Mouse (Mus musculus): ENCODE measurements around the gene Thsd4.

The Thsd4 gene

GRCm38 (mm10) chr9:60521806-60522264 lies at the start of gene Thsd4:
Gene Thsd4 (minus strand): TSS chr9:60522046.
- DNase-seq (ENCODE audit: extremely low spot score, low read depth, low spot score): no peak

DNA sequence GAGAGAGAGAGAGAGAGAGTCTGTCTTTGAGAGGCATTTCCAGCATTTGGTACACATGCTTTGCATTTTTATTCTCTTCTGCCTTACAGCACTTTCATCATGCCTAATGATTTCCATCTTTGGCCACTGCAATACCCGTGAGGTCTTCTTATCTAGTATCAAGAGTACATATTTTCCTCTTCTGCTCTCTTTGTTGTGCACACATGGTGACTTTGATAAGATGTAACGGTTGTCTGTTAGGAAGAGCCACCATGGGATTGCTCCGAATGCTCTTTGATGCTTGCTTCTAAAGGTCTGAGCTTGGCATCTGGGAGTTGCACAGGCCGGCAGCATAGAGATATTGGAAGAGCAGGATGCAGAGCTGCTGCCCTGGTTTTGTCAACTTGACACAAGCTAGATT lies 49.2 kb upstream of the Thsd4 start:
- no peak for DNase-seq (ENCODE audit: extremely low spot score, low read depth, low spot score)

DNA sequence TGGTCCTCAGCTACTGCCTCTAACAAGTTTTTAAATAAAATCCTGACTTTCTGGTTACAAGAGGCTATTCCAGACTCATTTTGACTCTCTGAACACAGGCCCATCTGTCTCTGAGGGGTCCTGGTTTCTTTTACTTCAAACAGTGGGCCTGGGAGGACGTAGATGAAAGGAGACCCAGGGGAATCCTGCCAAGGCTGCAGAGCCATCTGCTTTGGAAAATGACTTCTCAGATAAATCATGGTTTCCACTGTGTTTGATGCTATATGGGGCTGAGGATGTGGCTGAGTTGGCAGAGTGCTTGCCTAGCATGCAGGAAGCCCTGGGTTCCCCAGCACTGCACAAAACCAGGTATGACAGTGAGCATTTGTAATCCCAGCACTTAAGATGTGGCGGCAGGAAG lies 47.5 kb upstream of the Thsd4 start:
- DNase-seq (ENCODE audit: extremely low spot score, low read depth, low spot score): no peak

DNA sequence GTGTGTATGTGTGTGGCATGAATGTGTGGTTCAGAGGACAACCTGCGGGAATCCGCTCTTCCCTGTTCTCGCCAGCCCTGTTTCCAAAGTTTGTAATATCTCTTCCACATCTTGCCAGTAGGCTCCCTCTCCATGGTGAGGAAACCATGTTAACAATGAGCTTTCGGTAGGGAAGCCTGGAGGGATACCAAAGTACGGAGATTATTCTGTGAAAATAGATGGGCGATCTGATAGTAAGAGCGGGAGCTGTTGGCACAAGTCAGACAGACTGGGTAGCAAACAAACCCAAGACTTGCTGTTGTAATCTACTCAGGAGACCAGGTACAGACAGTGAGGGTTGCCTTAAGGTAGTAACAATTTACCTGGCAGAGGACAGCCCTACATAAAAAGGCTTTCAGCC lies 42.0 kb upstream of the Thsd4 start:
- no peak for DNase-seq (ENCODE audit: extremely low spot score, low read depth, low spot score)

DNA sequence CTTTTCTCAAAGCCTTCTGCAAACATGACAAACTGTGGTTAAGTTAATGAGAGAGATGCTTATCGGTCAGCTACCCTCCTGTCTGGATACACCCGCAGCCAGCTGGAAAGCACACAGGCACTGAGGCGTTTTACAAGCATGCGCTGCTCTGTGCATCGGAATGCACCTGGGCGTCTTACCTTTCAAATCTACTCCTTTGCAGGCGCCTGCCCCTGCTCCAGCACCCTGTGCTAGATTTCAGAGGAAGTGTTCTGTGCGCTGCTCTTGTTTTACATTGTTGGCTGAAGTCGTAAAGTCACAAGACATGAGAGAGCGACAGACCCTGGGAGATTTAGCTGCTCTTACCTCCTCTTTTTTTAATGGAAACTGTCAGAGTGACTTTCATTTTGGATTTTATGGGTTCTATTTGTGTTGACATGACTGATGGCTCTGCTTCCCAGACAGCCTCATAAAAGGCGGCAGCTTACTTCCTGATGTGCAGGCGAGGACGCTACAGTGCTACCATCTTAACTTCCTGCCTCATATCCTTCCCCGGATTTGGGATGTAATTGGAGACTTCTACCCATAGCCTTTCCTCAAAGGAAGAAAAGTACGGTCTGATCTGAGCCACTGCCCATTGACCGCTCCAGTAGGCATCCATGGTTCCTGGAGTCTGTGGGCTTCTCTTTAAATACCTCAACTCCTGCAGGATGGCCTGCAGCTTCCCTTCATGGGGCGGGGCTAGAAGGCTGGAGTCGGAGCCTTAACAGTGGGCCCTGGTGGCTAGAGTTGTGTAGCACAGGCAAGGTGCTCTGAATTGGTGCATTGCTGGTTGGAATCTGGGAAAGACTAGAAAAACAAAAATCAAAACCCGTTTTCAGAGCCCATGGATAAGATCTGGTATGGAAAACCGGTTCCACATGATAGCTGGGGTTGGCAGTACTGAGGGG lies 40.9 kb upstream of the Thsd4 start:
- peak; percentile 85 for DNase-seq (ENCODE audit: extremely low spot score, low read depth, low spot score)

DNA sequence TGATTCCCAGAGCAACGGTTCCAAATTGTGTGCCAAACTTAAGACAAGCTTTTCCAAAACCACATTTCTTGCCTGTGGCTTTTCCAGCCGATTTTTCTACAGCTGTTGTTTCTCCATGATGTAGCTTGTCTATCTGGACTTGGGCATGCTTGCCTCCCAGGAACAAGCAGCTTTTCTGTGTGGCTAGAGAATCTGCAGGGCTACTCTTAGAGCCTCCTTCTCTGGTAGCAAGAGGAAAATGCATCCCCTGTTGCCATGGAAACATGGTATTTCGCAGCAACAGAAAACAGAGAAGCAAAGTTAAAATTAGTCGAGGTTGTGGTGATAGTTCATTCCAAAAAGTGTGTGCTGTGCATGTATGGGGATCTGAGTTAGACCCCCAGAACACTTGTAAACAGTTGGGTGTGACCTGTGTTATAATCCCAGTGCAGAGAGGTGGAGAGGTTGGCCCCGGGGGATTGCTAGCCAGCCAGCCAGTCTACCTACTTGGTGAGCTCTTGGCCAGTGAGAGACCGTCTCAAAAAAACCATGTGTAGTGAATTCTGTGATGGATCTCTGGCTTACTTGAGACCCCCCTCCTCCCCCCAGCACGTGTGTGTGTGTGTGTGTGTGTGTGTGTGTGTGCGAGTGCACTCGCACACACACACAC lies 39.9 kb upstream of the Thsd4 start:
- DNase-seq (ENCODE audit: extremely low spot score, low read depth, low spot score): no peak

GRCm38 (mm10) chr9:60558507-60558906 lies 36.7 kb upstream of the Thsd4 start:
- DNase-seq (ENCODE audit: extremely low spot score, low read depth, low spot score): no peak

GRCm38 (mm10) chr9:60551238-60551637 lies 29.4 kb upstream of the Thsd4 start:
- DNase-seq (ENCODE audit: extremely low spot score, low read depth, low spot score): no peak

- DNase-seq (ENCODE audit: extremely low spot score, low read depth, low spot score): no peak
Measured at GRCm38 (mm10) chr9:60548182-60548581, 26.3 kb upstream of the Thsd4 start.

DNA sequence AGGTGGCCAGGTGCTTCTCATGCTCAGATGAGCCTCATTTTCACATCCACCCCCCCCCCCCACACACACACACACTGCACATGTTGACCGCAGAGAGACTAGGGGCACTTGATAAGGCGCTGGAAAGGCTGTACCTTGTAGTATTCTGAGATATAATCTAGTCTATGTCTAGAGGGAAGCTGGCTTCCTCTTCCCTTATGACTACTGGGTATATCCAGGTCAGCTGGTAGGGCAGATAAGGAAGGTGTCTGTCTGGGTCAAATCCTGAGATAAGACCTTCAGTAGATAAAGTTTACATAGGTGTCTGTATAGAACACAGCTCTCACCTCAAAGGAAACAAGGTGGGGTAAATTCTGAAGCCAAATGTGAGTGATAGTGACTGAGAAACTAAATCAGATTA lies 24.3 kb upstream of the Thsd4 start:
- no peak for DNase-seq (ENCODE audit: extremely low spot score, low read depth, low spot score)

DNA sequence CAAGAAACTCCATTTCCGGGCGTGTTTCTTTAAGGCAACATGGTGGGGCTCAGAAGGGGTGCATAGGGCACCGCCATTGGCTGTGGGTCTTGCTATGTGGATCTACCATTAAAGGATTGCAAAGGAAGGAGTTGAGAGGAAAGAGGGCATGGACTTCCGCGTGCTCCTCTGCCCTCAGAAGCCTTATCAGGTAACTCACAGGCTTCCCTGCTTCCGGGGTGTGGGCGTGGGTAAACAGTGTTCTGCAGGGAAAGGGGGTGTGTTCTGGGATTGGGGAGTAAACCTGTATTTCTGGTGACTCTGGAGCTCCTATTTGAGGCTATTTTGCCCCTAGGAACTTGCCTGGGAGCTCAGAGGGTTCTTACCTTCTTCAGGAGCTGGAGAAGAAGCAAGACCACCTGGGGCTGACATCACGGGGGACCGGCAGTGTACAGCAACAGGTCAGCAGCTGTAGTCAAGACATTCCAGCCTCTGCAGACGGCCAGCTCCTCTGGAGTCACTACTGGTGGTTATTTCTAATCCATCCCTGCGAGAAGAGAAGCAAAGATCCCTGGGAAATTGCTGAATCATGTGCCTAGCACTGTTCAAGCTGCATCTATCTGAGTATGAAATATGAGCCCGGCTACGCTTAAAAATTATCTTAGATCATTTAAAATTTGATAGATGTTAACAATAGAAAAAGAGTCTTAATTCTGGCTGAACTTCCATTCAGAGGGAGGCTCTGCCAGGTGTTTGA lies 23.7 kb upstream of the Thsd4 start:
- DNase-seq (ENCODE audit: extremely low spot score, low read depth, low spot score): no peak

DNA sequence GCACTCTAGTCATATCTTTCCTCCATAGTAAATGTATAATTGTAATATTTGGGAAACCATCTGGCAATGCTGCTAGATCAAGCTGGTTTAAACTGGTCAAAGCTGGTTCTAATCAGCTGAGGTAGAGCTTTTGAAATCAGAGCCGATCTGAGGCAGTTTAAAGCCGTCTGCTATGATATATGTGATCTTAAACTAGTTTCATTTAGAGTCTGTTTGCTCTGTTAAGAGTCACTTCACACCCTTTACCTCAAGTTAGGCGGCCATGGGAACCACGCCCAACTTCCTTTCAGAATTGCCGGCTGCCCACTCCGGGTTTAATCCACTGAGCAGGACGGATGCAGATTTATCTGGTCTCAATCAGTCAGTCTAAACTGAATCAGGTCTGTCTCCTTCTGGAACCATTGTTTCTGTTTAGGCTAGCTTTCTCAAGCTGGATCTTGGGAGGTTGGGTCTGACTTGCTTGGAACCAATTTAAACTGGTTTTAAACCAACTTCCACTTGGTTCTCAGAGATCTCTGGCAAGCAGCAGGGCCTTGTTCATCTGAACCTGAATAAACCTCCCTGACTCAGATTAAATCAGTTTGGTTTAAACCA lies 21.7 kb upstream of the Thsd4 start:
- DNase-seq (ENCODE audit: extremely low spot score, low read depth, low spot score): no peak

GRCm38 (mm10) chr9:60530310-60530709 lies 8.5 kb upstream of the Thsd4 start:
- no peak for DNase-seq (ENCODE audit: extremely low spot score, low read depth, low spot score)

DNA sequence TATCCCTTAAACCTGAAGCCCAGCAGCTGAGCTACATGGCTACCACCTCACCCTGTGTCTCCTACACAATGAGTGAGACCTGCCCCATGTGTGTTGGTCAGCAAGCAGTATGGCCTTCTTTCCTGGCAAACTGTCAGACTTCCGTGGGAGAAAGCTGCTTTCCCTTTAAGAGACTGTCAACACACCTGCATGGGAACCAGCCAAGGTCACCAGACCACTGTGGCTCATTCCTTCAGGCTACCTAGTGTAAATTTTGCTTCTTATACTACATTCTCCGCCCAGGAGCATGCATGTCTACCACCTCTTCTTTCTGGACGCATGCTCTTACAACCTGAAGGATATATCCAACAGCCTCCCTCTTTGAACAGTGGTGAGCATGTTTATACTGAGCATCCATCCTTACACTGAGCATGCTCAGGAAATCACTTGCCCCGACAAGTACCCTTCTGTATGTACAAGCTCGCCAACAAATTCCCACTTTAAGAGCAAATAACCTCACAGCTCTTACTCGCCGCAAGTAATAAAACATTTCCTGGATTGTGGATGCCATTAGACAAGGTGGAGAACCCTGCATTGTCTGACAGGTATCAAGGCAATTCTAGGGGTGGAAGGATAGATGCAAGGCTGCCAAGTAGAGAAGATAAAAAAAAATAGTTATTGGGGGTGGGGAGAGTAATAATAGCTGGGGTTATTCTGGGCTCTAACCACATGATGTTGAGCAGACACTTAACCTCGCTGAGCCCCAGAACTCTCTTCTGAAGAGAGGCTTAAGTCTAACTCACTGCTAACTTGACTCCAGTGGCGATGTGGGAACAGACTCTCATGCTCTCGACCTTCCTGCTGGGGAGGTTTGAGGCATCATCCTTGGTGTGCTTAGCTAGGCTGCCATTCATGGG lies 7.8 kb upstream of the Thsd4 start:
- DNase-seq (ENCODE audit: extremely low spot score, low read depth, low spot score): no peak

- no peak for DNase-seq (ENCODE audit: extremely low spot score, low read depth, low spot score)
Measured at GRCm38 (mm10) chr9:60528269-60528668, 6.4 kb upstream of the Thsd4 start.

- DNase-seq (ENCODE audit: extremely low spot score, low read depth, low spot score): no peak
Measured at GRCm38 (mm10) chr9:60527836-60528235, 6.0 kb upstream of the Thsd4 start.

GRCm38 (mm10) chr9:60527051-60527450 lies 5.2 kb upstream of the Thsd4 start:
- no peak for DNase-seq (ENCODE audit: extremely low spot score, low read depth, low spot score)

DNA sequence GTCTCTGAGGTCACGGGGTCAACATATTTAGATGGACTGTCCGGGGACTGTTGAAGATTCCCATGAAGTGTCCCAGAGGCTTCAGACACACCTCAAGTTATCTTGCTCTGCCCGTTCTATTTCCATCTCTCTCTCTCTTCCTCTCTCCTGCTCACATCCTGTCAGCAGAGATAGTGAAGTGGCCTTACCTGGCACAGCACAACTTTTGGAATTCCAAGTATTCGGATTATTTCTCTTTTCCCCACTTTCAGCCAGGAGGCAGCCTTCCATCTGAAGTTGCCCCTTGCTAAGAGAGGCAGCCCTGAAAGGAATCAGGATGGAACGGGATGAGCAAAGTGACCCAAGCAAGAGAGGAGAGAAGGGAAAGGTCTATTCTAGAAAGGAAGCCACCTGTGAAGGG lies 4.3 kb upstream of the Thsd4 start:
- no peak for DNase-seq (ENCODE audit: extremely low spot score, low read depth, low spot score)

DNA sequence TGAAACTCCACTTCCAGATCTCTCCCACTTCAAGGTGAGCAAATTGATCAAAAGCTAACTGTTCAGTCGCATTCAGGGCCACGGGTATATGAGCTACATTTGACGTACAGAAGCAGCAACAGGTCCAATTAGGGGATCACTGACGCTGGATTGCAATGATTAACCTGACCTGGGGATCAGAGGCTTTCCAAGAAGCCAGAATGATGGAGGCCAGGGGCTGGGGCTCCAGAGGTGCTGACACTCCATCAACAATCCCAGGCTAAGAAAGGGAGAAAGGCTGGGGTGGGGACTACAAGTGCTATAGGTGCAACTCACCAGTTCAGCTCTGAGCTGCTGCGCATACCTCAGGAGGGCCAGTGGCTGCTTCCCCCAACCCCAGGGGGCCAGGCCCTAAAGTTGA lies 703 bp downstream of the Thsd4 start:
- no peak for DNase-seq (ENCODE audit: extremely low spot score, low read depth, low spot score)

GRCm38 (mm10) chr9:60519601-60520000 lies 2.2 kb downstream of the Thsd4 start:
- DNase-seq (ENCODE audit: extremely low spot score, low read depth, low spot score): no peak

Measured in hindlimb bud, embryonic 11.5 days (tissue).